Mouse (Mus musculus) forebrain, postnatal 0 days (tissue): ENCODE results near the gene Tead3. TPM values are rescaled to one million over a fixed set of nuclear protein-coding genes. Genes with fewer than 3 reads are reported as not detected.

Source experiments
- ATAC-seq: fragments of 200-750 bp; cut with Nextera tagmentation; 2 replicates; pipeline ENCODE4 v1.8.0; 2017; ENCODE audit warnings: mild to moderate bottlenecking, moderate library complexity
- DNase-seq: peaks from one replicate; pipeline ENCODE4 v3.0.0-alpha.2; 2015
- H3K27ac ChIP-seq: fragments of 300-500 bp; sonication (generic); 2 replicates; pipeline ENCODE4 v1.5.1; 2014; ENCODE audit warnings: low read depth, mild to moderate bottlenecking, antibody characterized with exemption, low read length, moderate library complexity, mixed read lengths
- H3K27me3 ChIP-seq: fragments of 300-500 bp; sonication (generic); 2 replicates; pipeline ENCODE4 v1.6.1; 2014; ENCODE audit warnings: mild to moderate bottlenecking, low read length, mixed read lengths; ENCODE audit not compliant: insufficient read depth
- H3K36me3 ChIP-seq: fragments of 300-500 bp; sonication (generic); 2 replicates; pipeline ENCODE4 v1.6.1; 2014; ENCODE audit warnings: mild to moderate bottlenecking, moderate library complexity; ENCODE audit not compliant: insufficient read depth
- H3K4me1 ChIP-seq: fragments of 300-500 bp; sonication (generic); 2 replicates; pipeline ENCODE4 v1.6.1; 2014; ENCODE audit warnings: antibody characterized with exemption; ENCODE audit not compliant: insufficient read depth
- H3K4me2 ChIP-seq: fragments of 300-500 bp; sonication (generic); 2 replicates; pipeline ENCODE4 v1.6.1; 2014; ENCODE audit warnings: low read depth, mild to moderate bottlenecking, moderate library complexity
- H3K4me3 ChIP-seq: fragments of 300-500 bp; sonication (generic); 2 replicates; pipeline ENCODE4 v1.5.1; 2014; ENCODE audit warnings: low read depth, low read length, mixed read lengths
- H3K9ac ChIP-seq: fragments of 300-500 bp; sonication (generic); 2 replicates; pipeline ENCODE4 v1.6.1; 2014; ENCODE audit warnings: mild to moderate bottlenecking
- H3K9me3 ChIP-seq: fragments of 300-500 bp; sonication (generic); 2 replicates; pipeline ENCODE4 v1.6.1; 2016; ENCODE audit warnings: low read length
- CTCF ChIP-seq: sonication (generic); IDR thresholded peaks from 2 replicates; pipeline ENCODE4 v1.5.1; 2016; ENCODE audit warnings: antibody characterized with exemption, control low read depth, low read depth
- WGBS: fragments of 180-500 bp; shearing (Covaris S2); extraction: QIAGEN DNeasy Blood & Tissue Kit; methylation state at CpG from one replicate; pipeline ENCODE4 v1.1.7; 2014; 5-methylcytosine and 5-hydroxymethylcytosine counted together
- polyA plus RNA-seq: library from polyadenylated mRNA; unstranded; fragments of >200 nt; fragmentation: Nextera tagmentation; extraction: Ambion mirVana; gene quantifications from 2 replicates; pipeline ENCODE4 v1.2.1, GENCODE M21; 2015
- total RNA-seq: library from RNA; depleted of rRNA; stranded (reverse); fragments of >200 nt; gene quantifications from 2 replicates; pipeline ENCODE4 v1.2.3, GENCODE M21; 2014

Gene Tead3
- total and polyA plus RNA-seq, 2 experiments from 2014 or later: 1.4 to 4.5 TPM

- DNase-seq (no peak), ATAC-seq (no peak)
- H3K27me3 ChIP-seq: no peaks in the 10 kb centered on the region
- H3K27ac ChIP-seq: no peak overlapping the region
- TF ChIP-seq CTCF: no peak
- no peaks in the 10 kb centered on the region for H3K9me3 ChIP-seq
- H3K4me2 ChIP-seq: no peak overlapping the region
- no peak overlapping the region for H3K9ac ChIP-seq
- H3K4me1 ChIP-seq: no peaks in the 10 kb centered on the region
- WGBS: 82% methylated on average over 11 of the region's 11 CpGs
- no peak overlapping the region for H3K4me3 ChIP-seq
- H3K36me3 ChIP-seq: no peaks in the 10 kb centered on the region
Observed at GRCm38 (mm10) chr17:28290671-28291070, 59.9 kb downstream of the Tead3 start.

- WGBS: 73% methylated on average over 3 of the region's 3 CpGs
- H3K4me2 ChIP-seq: no peak overlapping the region
- ATAC-seq (no peak), DNase-seq (peak; percentile 24)
- H3K9me3 ChIP-seq: no peaks in the 10 kb centered on the region
- H3K4me3 ChIP-seq: no peak overlapping the region
- no peak overlapping the region for H3K9ac ChIP-seq
- H3K27ac ChIP-seq: no peak overlapping the region
- H3K4me1 ChIP-seq: no peaks in the 10 kb centered on the region
- TF ChIP-seq CTCF: no peak
- no peaks in the 10 kb centered on the region for H3K27me3 ChIP-seq
- H3K36me3 ChIP-seq: no peaks in the 10 kb centered on the region
Observed at GRCm38 (mm10) chr17:28290262-28290661, 60.4 kb downstream of the Tead3 start.

GRCm38 (mm10) chr17:28287980-28288379, 62.6 kb downstream of the Tead3 start:
- TF ChIP-seq CTCF: peak; percentile 50; the same call in 1 of the 2 replicates
- Histone ChIP-seq H3K4me1 (no peaks in the 10 kb centered on the region), H3K36me3 (no peaks in the 10 kb centered on the region), H3K4me3 (no peak overlapping the region), H3K27me3 (no peaks in the 10 kb centered on the region), H3K9ac (no peak overlapping the region), H3K27ac (no peak overlapping the region), H3K4me2 (no peak overlapping the region), H3K9me3 (no peaks in the 10 kb centered on the region)
- WGBS: 63% methylated on average over 5 of the region's 5 CpGs
- no peak for DNase-seq
- ATAC-seq: no peak

GRCm38 (mm10) chr17:28287578-28287977, 63.0 kb downstream of the Tead3 start:
- WGBS: 59% methylated on average over 8 of the region's 8 CpGs
- H3K4me2 ChIP-seq: no peak overlapping the region
- ATAC-seq: no peak
- no peak overlapping the region for H3K9ac ChIP-seq
- no peak overlapping the region for H3K27ac ChIP-seq
- H3K36me3 ChIP-seq: no peaks in the 10 kb centered on the region
- H3K9me3 ChIP-seq: no peaks in the 10 kb centered on the region
- DNase-seq: peak; percentile 7
- H3K4me3 ChIP-seq: no peak overlapping the region
- H3K27me3 ChIP-seq: no peaks in the 10 kb centered on the region
- TF ChIP-seq CTCF: no peak
- no peaks in the 10 kb centered on the region for H3K4me1 ChIP-seq

DNA sequence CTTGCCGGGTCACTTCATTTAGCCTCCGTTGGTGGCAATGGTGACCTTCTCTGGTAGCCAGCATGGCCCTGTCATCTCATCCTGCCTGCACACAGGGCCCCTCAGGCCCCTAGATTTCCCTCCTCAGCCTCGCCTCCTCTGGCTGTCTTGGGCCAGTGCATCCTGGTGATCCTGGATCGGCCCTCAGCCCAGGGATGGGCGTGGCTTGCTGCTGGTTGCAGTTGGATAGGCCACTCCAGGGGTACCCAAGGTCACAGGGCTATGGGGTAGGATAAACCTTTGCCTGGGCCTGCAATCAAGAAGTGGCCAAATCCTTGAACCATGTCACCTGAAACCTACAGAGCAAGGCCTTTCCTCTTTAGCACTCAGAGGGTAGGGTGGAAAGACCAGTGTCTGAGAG, 63.7 kb downstream of the Tead3 start:
- ATAC-seq (no peak), DNase-seq (no peak)
- TF ChIP-seq CTCF: no peak
- H3K4me2 ChIP-seq: no peak overlapping the region
- no peak overlapping the region for H3K27ac ChIP-seq
- H3K4me1 ChIP-seq: no peaks in the 10 kb centered on the region
- H3K9ac ChIP-seq: no peak overlapping the region
- H3K4me3 ChIP-seq: no peak overlapping the region
- 46% methylated on average over 5 of the region's 5 CpGs for WGBS
- no peaks in the 10 kb centered on the region for H3K27me3 ChIP-seq
- no peaks in the 10 kb centered on the region for H3K36me3 ChIP-seq
- no peaks in the 10 kb centered on the region for H3K9me3 ChIP-seq

DNA sequence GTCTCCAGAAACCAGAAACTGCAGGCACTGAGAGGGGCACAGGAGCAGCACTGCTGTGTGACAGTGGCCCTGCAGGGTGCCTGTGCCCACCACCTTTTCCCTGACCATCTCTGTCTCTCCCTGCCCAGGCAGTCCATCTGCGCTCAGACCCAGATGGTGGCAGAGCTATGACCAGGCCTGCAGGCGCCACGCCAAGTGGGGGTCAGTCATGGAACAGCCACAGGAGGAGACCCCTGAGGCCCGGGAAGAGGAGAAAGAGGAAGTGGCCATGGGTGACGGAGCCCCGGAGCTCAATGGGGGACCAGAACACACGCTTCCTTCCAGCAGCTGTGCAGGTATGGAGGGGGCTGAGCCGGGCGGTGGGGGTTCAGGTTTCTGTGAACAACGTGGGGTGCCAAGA, 64.5 kb downstream of the Tead3 start:
- ATAC-seq (no peak), DNase-seq (no peak)
- Histone ChIP-seq H3K4me3 (no peak overlapping the region), H3K4me2 (no peak overlapping the region), H3K9me3 (no peaks in the 10 kb centered on the region), H3K4me1 (no peaks in the 10 kb centered on the region), H3K36me3 (no peaks in the 10 kb centered on the region), H3K9ac (no peak overlapping the region), H3K27me3 (no peaks in the 10 kb centered on the region), H3K27ac (no peak overlapping the region)
- TF ChIP-seq CTCF: no peak
- WGBS: 90% methylated on average over 10 of the region's 10 CpGs

GRCm38 (mm10) chr17:28283199-28283598, 67.4 kb downstream of the Tead3 start:
- Histone ChIP-seq H3K27me3 (no peaks in the 10 kb centered on the region), H3K4me3 (no peak overlapping the region), H3K36me3 (no peaks in the 10 kb centered on the region), H3K9me3 (no peaks in the 10 kb centered on the region), H3K4me2 (no peak overlapping the region), H3K4me1 (no peaks in the 10 kb centered on the region), H3K27ac (no peak overlapping the region), H3K9ac (no peak overlapping the region)
- DNase-seq (no peak), ATAC-seq (no peak)
- TF ChIP-seq CTCF: no peak
- 91% methylated on average over 10 of the region's 10 CpGs for WGBS
